4 mouse cellular contexts compared by ENCODE assay signal in genomic region chr7:102258753-102259152, GRCm38 (mm10).
"Had no signal": no experiment of that assay in that cellular context is flagged by ENCODE, and none has a peak within 500 bp of the region (broad histone marks: within the 10 kb centered on the region; RNA-seq: fewer than 3 reads in every experiment).

No protein-coding gene starts in this region.

- H3K4me3 ChIP-seq: layer of hippocampus, adult 2 months; left cerebral cortex, adult 2 months; midbrain, embryonic 13.5 days had no signal

- H3K27ac ChIP-seq: kidney, postnatal 0 days; layer of hippocampus, adult 2 months; left cerebral cortex, adult 2 months; midbrain, embryonic 13.5 days had no signal

- H3K4me2 ChIP-seq: midbrain, embryonic 13.5 days had no signal

- H3K9me3 ChIP-seq: midbrain, embryonic 13.5 days had no signal

- H3K27me3 ChIP-seq: midbrain, embryonic 13.5 days had no signal

- H3K36me3 ChIP-seq: midbrain, embryonic 13.5 days had no signal

- H3K4me1 ChIP-seq: midbrain, embryonic 13.5 days had no signal

- H3K9ac ChIP-seq: midbrain, embryonic 13.5 days had no signal
